Mouse (Mus musculus): ENCODE measurements around the gene Sertad3. TPM values are rescaled to one million over a fixed set of nuclear protein-coding genes. Genes with fewer than 3 reads are reported as not detected.
"Not testable (repeated sequence)": the region's sequence is repeated elsewhere in the genome, so short reads cannot be mapped to it uniquely, and the experiment has no call there.

The Sertad3 gene
- total RNA-seq, 2 experiments from 2014 or later = 2.7 to 4.0 TPM

DNA sequence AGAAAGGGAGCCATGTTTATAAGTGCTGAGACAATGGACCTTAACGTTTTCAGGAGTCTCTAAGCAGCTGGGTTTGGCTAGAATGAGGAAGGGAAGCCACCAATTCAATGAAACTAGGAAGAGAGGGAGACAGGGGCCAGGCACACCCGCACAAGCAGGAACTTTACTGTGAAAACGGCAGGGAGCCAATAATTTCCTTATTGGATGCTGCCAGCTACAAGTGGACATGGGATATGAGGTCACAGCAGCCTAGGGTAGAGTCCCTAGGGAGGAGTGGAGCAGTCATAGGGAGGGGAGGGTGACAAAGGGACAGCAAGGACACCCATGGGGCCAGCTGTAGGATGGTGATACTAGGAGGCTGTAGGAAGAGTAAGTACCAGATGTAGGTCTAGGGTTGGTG is 19.5 kb downstream of the Sertad3 start:
- no peak for DNase-seq

- no peak for DNase-seq
These were observed 19.9 kb downstream of the Sertad3 start for GRCm38 (mm10) chr7:27493450-27493849.

DNA sequence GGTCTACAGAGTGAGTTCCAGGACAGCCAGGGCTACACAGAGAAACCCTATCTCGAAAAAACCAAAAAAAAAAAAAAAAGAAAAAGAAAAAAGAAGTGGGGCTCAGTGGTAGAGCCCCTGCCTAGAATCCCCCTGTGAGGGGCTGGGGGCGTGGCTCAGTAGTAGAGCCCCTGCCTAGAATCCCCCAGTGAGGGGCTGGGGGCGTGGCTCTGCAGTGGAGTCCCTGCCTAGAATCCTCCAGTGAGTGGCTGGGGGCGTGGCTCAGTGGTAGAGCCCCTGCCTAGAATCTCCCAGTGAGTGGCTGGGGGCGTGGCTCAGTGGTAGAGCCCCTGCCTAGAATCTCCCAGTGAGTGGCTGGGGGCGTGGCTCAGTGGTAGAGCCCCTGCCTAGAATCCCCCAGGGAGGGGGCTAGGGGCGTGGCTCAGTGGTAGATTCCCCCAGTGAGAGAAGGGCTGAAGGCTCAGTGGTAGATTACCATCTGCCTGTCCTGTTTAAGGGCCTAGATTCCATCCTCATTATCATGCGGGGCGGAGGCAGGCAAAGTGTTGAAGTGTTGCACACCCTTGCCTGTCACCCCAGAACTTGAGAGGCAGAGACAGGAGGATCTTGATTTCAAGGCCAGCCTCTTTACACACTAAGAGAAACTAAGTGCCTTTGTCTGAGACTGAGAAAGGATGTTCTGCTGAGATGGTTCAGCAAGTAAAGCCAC is 21.2 kb downstream of the Sertad3 start:
- not testable (repeated sequence) for DNase-seq

- DNase-seq = no peak
These were observed 25.5 kb downstream of the Sertad3 start, which contains the start of gene Prx for GRCm38 (mm10) chr7:27499036-27499435. Gene Prx (plus strand): TSS chr7:27499324.

DNA sequence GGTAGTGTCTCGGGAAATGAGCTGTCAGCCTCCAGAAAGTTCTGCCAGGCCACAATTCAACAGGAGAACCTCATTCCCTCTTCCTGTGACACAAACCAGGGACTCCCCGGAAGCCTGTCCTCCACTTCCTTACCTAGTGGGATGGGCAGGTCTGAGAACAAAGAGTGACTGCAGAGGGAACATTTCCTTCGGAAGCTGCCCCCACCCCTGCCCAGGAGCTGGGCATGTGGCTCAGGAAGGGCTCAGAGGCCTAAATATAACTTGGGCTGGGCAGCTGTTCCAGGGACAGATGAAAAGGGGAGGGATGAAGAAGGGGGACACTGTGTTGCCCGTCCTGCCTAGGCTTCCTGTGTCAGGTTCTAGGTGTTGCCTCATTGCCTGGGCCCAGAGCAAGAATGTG is 28.1 kb downstream of the Sertad3 start:
- no peak for DNase-seq

DNA sequence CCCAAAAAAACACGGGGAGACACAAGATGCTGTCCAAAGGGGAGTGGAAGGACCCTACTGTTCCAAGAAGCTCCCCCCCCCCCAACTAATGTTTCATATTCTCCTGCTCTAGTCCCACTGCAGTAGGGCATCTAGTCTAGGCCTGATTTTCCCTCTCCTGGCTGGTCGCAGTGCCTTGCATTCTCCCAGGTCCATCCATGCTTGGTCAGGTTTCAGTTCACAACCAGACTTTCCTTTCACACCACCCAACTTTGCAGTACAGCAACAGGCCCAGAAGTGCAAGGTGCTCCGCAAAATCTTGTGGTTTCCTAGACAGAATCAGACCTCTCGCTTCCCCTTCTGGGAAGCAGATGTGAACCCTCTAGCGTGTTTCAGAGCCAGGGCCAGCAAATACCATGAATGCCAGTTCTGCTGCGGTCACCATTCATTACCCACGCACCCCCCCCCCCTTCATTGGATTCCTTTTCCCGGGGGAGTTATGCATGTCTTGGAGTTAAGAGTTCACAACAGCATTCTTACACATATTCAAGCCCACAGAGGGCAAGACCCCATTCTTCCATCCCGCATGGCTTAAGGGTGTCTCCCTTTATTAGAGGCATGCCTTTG is 33.3 kb downstream of the Sertad3 start:
- no peak for DNase-seq

DNA sequence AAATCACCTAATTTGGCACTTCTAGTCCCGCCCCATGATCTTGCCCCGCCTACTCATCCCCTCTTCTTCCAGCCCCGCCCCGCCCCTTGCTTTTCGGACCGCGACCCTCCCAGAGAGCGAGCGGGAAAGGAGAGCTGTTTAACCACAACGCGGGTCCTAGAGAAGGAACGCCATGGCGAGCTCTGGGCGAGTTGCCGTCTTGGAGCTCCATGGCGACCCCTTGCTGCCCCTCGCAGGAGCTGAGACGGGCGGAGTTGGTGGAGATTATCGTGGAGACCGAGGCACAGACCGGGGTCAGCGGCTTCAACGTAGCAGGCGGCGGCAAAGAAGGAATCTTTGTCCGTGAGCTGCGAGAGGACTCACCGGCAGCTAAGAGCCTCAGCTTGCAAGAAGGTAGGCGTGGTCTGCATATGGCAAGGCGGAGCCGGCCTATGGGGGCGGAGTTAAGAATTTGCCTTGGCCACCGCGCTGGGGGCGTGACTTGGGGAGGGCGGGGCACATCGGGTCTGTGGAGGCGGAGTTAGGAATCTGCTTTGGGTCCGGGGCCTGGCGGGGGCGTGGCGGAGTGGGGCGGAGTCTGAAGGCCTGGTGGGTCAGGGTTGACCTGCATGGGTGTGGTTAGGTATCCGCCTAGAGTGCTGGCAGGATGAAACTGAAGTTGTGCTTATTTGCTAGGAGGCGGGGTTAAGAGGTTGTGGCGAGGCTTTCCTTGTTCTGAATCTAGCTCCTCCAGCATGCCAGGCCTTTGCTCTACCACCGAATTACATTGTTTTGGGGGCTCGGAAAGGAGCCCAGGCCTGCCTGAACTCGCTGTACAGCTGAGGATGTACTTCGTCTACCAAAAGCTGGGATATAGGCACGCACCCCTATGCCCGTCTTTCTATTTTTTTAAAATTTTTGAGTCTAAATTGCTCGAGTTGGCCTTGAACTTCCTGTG is 34.4 kb downstream of the Sertad3 start:
- DNase-seq = peak; percentile 88

DNA sequence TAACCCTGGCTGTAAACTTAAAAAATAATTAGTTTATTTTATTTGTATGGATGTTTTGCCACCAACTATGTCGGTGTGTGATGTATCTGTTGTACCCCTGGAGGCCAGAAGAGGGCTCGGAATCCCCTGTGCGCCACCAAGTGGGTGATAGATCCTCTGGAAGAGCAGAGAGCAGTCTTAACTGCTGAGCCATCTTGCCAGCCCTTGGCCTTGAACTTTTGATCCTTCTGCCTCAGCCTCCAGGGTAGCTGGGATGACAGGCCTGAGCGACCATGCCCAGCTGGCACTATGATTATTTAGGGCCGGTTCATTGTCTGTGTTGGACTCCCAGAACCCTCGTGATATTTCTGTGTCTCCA is 35.1 kb downstream of the Sertad3 start:
- no peak for DNase-seq

- no peak for DNase-seq
These were observed 37.2 kb downstream of the Sertad3 start for GRCm38 (mm10) chr7:27510809-27511208.

- no peak for DNase-seq
These were observed 41.4 kb downstream of the Sertad3 start for GRCm38 (mm10) chr7:27514961-27515360.

GRCm38 (mm10) chr7:27518314-27518713 is 44.7 kb downstream of the Sertad3 start:
- DNase-seq = no peak

- DNase-seq = no peak
These were observed 46.5 kb downstream of the Sertad3 start for GRCm38 (mm10) chr7:27520104-27520503.

GRCm38 (mm10) chr7:27520599-27520998 is 47.0 kb downstream of the Sertad3 start:
- no peak for DNase-seq

GRCm38 (mm10) chr7:27522967-27523366 is 49.4 kb downstream of the Sertad3 start, which contains the start of gene Hipk4:
Gene Hipk4 (plus strand): TSS chr7:27523267.
- no peak for DNase-seq

- no peak for DNase-seq
These were observed 50.2 kb downstream of the Sertad3 start for GRCm38 (mm10) chr7:27523805-27524204.

- peak; percentile 75 for DNase-seq
These were observed 52.7 kb downstream of the Sertad3 start for GRCm38 (mm10) chr7:27526039-27526827.

Other genes with a start within 250 kb of the Sertad3 start
- 10 to 100 TPM in 1 of 2 experiments, 1 to 10 TPM in 1; 9.3 to 10.1 TPM for gene Itpkc, start 245.1 kb upstream of the Sertad3 start, total RNA-seq (2021)
- gene Coq8b, start 240.7 kb upstream of the Sertad3 start, total RNA-seq (2021) = 10 to 100 TPM; 33.9 to 36.2 TPM
- gene Numbl, start 215.3 kb upstream of the Sertad3 start, total RNA-seq (2021) = 100 to 1,000 TPM; 137 to 144 TPM
- gene Ltbp4, start 136.1 kb upstream of the Sertad3 start, total RNA-seq (2021) = 10 to 100 TPM; 52.8 to 59.6 TPM
- 10 to 100 TPM; 36.2 to 37.3 TPM for gene Shkbp1, start 117.7 kb upstream of the Sertad3 start, total RNA-seq (2021)
- not detected for gene Gm20479, start 116.3 kb upstream of the Sertad3 start, total RNA-seq (2021)
- 100 to 1,000 TPM; 132 to 146 TPM for gene Sptbn4, start 26.1 kb upstream of the Sertad3 start, total RNA-seq (2021)
- 10 to 100 TPM; 16.0 to 20.0 TPM for gene Blvrb, start 25.8 kb upstream of the Sertad3 start, total RNA-seq (2021)
- 1 to 10 TPM; 6.4 to 7.0 TPM for gene Sertad1, start 13.1 kb downstream of the Sertad3 start, total RNA-seq (2021)
- under 1 TPM; 0.15 to 0.40 TPM for gene Prx, start 25.6 kb downstream of the Sertad3 start, total RNA-seq (2021)
- not detected for gene Hipk4, start 49.5 kb downstream of the Sertad3 start, total RNA-seq (2021)
- 100 to 1,000 TPM; 557 to 578 TPM for gene Pld3, start 79.5 kb downstream of the Sertad3 start, total RNA-seq (2021)
- 10 to 100 TPM; 27.2 to 28.8 TPM for gene 2310022A10Rik, start 79.5 kb downstream of the Sertad3 start, total RNA-seq (2021)
- 100 to 1,000 TPM in 1 of 2 experiments, 10 to 100 TPM in 1; 97.7 to 102 TPM for gene Akt2, start 117.8 kb downstream of the Sertad3 start, total RNA-seq (2021)
- gene Ttc9b, start 180.1 kb downstream of the Sertad3 start, total RNA-seq (2021) = 10 to 100 TPM; 45.8 to 48.2 TPM
- gene Map3k10, start 200.8 kb downstream of the Sertad3 start, total RNA-seq (2021) = 100 to 1,000 TPM; 177 to 185 TPM
- 10 to 100 TPM; 10.0 to 10.3 TPM for gene Zfp607b, start 215.6 kb downstream of the Sertad3 start, total RNA-seq (2021)